Mouse (Mus musculus): ENCODE data around the gene Fam104a.

Gene Fam104a

DNA sequence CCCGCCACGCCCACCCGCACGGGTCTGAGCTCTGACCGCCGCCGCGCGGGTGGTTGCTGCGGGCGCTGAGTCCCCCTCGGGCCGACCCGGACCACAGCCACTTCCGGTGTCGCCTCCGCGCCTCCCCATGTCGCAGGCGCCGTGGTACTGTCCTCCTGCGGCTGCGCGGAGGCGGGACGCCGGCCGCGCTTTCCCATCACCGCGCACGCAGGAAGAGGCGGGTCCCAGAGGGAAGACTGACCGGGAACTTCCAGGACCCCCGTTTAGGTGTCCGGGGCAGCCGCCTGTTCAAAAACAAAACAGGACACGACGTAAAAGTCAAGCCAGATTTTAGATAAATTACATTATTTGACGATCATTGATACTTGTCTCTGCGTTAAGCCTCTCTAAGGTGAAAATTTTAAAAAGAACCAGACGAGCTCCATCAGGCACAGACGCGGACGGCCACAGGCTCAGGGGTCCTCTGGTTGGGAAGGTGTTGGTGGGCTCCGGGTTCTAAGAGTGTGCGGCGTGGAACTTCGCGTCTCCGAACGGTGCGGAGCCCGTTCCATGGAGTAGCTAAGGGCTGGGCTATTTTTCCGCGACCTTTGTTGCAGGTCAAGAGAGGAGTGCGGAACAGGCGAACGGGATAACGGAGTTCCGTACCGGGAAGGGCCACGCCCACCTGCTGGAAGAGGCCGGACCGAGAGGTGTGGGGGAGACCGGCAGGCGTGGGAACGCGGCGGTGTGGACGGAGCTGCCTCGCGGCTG is at the start of gene Fam104a, which contains the start of gene D11Wsu47e:
Fam104a (minus strand) TSS at position 199 of the 750 bp plus-strand sequence.
D11Wsu47e (plus strand) TSS at position 456 of the 750 bp plus-strand sequence.
- peak; percentile 96 to 97 for DNase-seq (ENCODE audit: low spot score in 2 of 2)

DNA sequence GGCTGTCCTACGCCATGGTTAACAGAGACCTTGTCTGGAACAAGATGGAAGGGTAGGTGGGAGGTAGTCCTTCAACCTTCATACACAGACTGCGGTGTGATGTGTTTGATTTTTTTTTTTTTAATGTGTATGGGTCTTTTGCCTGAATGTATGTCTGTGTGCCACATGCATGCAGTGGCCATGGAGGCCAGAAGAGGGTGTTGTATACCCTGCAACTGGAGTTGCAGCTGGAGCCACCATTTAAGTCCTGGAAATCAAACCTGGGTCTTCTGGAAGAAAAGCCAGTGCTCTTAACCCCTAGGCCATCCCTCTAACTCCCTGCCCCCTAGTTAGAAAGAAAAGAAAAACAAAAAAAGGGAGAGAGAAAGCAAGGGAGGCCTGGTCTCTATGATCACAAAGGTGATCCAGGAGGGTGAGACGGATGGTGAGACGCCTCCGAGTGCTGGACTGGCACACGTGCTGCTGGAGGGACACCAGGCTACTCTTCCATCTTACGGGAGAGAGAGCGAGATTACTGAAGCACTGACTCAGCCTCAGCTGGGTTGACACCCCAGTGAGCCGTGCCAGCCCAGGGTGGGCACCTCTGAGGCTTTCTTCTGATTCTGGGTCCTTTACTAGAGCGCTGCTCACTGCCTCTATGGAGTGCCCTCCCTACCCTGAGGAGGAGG is 48.1 kb upstream of the Fam104a start:
- no peak for DNase-seq (ENCODE audit: low spot score in 2 of 2)

DNA sequence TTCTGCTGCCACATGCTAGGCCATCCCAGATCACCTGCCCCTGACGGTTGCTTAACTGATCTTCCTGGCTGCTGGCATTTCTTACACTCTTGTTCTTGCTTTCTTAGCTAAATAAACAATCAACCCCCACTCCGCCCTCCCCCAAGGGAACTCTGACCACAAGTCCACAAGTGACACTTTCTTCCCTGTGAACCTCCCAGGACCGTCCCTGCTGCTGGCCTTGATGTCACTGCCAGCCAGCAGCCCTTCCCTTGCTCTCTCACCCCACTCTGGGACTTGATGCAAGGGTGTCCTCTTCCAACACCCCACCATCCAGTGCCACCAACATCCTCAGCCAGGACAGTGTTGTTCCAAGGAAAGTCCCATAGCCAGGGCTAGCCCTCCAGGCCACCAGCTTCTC is 46.9 kb upstream of the Fam104a start:
- DNase-seq (ENCODE audit: low spot score in 2 of 2), result no peak

DNA sequence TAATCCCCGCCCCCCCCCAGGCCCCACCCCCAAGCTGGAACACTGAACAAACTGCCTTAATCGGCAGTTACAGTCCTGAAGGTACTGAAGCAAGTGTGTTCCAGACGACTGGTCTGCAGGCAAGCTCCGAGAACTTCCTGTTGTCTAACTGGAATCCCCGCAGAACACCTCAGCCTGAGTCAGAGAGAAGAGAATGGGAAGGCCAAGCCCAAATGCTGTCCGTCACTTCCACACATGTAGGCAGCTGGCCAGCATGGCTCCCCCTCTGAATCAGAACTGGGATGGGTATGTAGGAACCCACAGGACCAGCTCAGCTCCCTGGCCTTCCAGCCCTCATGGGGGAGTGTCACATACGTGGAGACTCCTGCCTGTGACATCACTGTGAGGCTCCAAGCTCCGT is 46.0 kb upstream of the Fam104a start:
- DNase-seq (ENCODE audit: low spot score in 2 of 2), result no peak

DNA sequence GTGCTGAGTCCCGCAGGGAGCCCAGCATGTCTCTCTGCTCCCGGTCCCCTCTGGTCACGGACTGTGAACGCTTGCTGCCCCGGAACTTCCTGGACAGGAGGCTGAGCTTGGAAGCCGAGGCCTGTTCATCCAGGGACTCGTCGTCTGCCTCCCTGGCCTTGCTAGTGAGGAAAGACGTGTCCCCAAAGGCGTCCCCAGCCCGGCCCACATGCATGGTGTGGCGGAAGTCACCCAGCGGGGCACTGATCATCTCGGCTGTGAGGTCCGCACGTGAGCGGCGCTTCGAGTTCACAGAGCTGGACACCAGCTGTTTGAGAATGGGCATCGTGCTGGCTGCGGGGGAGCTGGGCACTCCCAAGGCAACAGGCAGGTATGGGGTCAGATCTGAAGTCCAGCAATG is 45.3 kb upstream of the Fam104a start:
- no peak for DNase-seq (ENCODE audit: low spot score in 2 of 2)

GRCm38 (mm10) chr11:113727992-113728391 is 44.0 kb upstream of the Fam104a start:
- no peak for DNase-seq (ENCODE audit: low spot score in 2 of 2)

GRCm38 (mm10) chr11:113726994-113727888 is 43.3 kb upstream of the Fam104a start:
- no peak for DNase-seq (ENCODE audit: low spot score in 2 of 2)

- no peak for DNase-seq (ENCODE audit: low spot score in 2 of 2)
Observed at GRCm38 (mm10) chr11:113725235-113726048, 41.5 kb upstream of the Fam104a start.

- DNase-seq (ENCODE audit: low spot score in 2 of 2), result peak; percentile 63
Observed at GRCm38 (mm10) chr11:113722405-113723090, 38.6 kb upstream of the Fam104a start.

DNA sequence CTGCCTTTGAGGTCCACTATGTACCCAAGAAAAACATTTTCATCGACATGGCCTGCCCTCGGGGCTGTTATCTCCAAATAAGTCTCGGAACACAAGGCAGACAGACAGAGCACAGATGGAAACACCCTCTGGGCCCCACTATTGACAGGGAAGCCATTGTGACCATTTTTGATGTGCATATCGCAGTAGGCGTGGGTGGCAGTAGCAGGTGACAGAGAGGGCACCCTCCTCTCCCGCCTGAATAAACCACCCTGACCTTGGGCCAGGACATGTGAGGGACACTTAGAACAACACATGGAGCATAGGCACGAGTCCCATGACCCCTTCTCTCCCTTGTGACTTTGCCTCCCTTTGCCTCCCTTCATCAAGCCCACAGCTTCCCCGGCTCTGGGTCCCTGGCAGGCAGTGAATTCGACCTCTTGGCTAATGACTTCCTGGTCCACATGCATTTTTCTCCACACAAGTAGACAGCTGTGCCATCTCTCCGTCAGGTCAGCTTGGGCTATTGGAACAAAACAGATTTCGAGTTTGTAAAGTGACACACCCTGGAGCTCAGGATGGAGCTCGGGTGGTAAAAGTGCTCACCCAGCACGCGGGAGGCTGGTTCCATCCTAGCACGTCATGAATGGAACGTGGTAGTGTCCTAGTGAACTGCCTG is 33.9 kb upstream of the Fam104a start:
- no peak for DNase-seq (ENCODE audit: low spot score in 2 of 2)

DNA sequence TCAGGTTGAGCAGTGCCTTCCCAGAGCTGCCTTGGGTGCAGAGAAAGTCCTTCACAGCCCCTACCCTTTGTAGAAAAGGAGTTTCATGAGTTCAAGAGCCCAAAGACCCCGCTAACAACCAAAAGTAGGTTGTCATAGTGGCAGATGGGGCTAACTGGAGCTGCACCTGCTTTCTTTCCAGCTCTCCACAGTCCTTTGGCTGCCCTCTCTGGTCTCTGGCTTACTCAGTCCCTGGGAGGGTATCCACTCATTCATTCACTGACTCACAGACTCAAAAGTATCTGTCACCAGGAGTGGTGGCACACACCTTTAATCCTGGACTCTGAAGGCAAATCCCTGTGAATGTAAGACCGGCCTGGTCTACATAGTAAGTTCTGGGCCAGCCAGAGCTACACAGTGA is 32.2 kb upstream of the Fam104a start:
- no peak for DNase-seq (ENCODE audit: low spot score in 2 of 2)

DNA sequence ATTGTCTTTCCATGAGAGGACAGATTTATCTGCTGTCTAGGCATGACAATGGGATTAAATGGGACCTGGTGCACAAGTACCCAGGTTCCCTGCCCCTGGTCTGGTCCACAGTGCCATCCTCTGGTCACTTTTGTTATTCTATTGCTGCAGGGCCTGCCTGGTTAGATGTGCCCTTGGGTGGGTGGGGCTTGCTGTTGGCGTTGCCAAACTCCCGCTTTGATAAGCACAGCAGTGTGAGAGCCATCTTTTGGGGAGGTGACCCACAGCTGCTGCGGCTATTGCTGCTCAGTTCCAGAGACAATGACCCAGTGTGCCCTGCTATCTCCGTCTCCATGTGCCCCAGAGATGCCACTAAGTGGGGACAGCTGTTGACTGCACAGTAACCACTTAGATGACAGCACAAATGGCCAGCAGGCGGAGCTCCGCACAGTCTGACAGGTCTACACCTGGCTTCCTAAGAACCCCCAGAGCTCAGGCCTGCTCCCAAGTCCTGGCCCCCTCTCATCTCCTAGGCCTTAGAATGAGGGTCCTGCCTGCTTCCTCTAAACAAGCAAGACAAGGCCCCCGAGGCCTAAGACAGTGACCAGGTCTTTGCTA is 31.2 kb upstream of the Fam104a start:
- no peak for DNase-seq (ENCODE audit: low spot score in 2 of 2)

DNA sequence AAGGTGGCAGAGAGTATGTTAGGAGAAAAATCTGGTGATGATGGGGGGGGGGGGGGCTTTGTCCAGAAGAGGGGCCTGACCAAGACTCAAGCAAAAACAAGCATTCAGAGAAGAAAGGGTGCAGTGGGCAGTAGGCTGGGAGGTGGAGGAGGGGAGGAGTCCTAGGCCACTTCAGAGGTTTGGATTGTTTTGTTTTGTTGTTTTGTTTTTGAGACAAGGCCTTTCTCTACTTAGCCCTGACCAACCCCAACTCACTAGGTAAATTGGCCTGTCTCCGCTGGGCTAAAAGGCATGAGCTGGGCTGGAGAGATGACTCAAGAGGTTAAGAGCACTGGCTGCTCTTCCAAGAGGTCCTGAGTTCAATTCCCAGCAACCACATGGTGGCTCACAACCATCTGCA is 27.1 kb upstream of the Fam104a start:
- no peak for DNase-seq (ENCODE audit: low spot score in 2 of 2)

GRCm38 (mm10) chr11:113710257-113710777 is 26.4 kb upstream of the Fam104a start:
- DNase-seq (ENCODE audit: low spot score in 2 of 2), result no peak

DNA sequence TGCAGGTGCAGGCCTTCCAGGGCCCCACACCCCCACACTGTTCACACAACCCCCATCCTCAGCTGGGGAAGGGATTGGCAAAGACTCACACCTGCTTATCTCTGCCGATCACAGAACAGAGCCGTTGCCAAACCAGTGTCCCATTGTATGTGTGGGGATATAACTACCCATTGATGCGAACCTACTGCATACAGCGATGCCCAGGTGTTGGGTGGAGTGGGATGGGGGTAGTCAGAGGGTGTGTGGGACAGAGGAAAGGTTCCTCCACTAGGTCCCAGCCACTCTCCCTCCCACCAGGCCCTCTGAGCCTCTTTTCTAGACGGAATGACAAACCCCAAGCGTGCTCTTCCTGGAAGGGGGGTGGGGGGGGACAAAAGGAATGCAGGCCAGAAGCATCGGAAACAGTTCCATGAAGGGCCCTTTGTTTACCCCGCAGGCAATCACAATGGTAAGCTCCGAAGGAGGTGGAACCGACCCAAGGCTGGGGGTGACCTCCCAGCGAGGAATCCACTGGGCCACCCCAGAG is 25.8 kb upstream of the Fam104a start, which contains the start of gene Cpsf4l:
Cpsf4l (minus strand) TSS at position 287 of the 526 bp plus-strand sequence.
- DNase-seq (ENCODE audit: low spot score in 2 of 2), result no peak

GRCm38 (mm10) chr11:113709272-113709671 is 25.3 kb upstream of the Fam104a start:
- DNase-seq (ENCODE audit: low spot score in 2 of 2), result no peak

GRCm38 (mm10) chr11:113708629-113709213 is 24.8 kb upstream of the Fam104a start:
- no peak for DNase-seq (ENCODE audit: low spot score in 2 of 2)

- DNase-seq (ENCODE audit: low spot score in 2 of 2), result no peak
Observed at GRCm38 (mm10) chr11:113705966-113706652, 22.2 kb upstream of the Fam104a start.

Measured in right cerebral cortex, postnatal 10 days (tissue).